Mouse (Mus musculus) lung, postnatal 4 days (tissue): ENCODE results near the gene Nudcd2.
"Not testable (repeated sequence)": the region's sequence is repeated elsewhere in the genome, so short reads cannot be mapped to it uniquely, and the experiment has no call there.

Experiments used
- DNase-seq, 2 experiments: peaks; one replicate each; pipeline ENCODE4 v3.0.0; 2021

Gene Nudcd2

GRCm38 (mm10) chr11:40733339-40734174, at the start of gene Nudcd2, which contains the start of gene Hmmr:
Nudcd2 (plus strand) TSS chr11:40733667.
Hmmr (minus strand) TSS chr11:40733422.
- peak; percentile 94 to 95 for DNase-seq

DNA sequence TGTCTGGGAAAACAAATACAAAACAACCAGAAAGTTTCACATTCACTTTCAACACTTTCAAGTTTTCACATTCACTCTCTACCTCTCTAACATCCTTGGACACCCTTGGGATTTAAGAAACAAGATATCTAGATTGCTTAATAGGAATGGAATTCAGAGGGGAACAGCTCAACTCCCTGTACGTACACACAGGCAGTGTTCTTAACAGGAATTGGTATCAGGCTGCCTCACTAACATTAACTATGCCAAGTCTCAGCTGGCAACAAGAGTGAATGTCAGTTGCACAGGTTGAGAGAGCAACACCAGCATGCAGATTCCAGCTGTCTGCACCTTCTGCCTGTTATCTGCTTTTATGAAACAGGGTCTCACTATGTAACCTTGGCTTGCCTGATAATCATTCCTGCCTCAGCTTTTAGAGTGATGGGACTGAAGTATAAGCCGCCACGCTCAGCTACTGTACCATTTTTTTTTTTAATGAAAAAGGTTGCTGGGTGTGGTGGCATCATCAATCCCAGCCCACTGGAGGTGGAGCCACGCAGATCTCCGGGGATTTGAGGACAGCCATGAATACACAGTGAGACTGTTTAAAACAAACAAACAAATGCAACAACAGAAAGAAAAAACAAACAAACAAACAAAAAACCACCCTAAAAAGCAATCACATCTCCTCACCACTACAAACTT, 42.9 kb upstream of the Nudcd2 start:
- no peak for DNase-seq

- no peak for DNase-seq
These were observed 41.4 kb upstream of the Nudcd2 start for GRCm38 (mm10) chr11:40692101-40692509.

DNA sequence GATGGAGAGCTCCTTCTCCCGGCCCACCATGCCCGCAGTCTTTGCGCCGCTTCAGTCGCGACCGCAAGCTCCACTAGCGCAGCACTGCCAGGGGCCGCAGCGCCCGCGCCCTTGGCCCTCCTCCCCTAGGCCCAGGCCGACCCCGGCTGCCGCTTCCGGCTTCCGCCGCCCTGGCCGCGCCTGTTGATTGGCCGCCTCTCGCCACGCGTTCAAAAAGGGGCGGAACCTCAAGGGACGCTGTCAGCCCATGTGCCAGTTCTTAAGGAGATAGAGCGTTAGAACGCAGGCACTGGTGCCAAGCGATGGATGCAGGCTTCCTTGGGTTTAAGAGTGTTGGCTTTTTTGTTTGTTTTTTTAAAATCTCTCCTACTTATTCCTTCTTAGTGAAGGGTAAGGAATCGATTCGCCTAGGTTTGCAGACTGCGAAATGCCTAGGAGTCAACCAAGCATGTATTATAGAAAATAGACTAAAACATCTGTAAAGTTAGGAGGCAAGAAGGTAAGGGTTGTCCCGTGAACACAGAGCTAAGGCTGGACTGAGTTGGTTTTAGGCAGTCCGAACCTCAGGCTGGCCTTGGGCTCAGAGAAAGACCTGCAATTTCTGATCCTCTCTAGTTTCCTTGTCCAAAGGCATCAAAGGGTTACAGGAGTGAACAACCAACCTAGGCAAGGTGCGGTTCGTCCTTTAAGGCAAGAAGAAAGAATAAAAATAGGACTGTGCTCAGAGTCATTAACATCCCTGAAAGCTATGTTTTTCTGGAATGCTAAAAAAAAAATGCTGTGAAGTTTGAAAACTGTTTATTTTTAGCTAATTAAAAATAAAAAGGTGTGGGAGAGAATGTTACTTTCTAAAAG, 40.7 kb upstream of the Nudcd2 start:
- peak; percentile 96 to 97 for DNase-seq

DNA sequence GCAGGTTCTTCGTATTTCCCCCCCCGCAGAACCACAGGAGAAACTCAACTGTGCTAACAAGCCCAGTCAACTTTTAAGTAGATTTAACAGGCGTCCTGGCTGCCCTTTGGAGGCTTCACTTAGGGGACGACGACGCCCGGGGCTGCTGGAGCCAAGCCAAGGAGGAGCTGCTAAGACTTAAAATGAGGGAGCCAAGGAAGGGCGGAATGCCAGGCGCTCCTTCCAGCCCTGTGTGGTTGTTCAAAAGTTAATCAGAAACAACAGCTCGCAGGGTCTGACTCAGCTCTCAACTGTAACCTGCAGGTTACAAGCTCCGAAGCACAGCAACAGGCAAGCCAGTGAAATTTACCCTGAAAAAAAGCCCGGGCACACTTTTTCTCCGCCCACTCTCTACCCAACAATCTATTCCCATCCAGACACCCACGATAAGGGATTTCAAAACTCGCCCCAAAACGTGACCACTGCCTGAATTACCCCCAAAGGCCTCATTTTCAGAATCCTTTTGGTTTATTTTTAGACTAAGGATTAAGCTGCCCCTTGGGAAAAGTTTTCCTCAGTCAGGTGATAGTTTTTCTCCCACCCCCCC, 40.0 kb upstream of the Nudcd2 start:
- peak; percentile 74 to 82 for DNase-seq

- DNase-seq, result peak; percentile 68 to 70
These were observed 39.0 kb upstream of the Nudcd2 start for GRCm38 (mm10) chr11:40694311-40695087.

- no peak for DNase-seq
These were observed 38.4 kb upstream of the Nudcd2 start, which contains the start of gene Mat2b for GRCm38 (mm10) chr11:40695103-40695502. Mat2b (minus strand) TSS chr11:40695203.

GRCm38 (mm10) chr11:40709899-40710298, 23.6 kb upstream of the Nudcd2 start:
- not testable (repeated sequence) for DNase-seq

DNA sequence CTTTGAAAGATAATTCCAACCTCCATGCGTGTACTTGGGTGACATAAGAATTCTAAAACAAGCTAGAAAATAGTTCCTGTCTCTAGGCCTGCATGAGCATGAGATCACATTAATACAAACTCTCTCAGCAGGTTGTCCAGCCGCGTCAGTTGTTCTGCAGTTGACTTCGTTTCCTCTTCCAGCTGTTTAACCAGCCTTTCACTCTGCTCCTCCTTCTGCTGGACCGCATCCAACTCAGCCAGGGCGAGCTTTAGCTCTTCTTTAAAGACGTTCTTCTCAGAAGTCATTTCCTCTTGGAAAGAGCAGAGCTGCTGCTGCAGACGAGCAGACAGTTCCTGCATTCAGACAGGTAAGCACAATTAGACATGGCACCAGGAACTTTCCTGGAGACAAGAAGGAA, 19.6 kb upstream of the Nudcd2 start:
- peak in 1 of 2 experiments; percentile 22 for DNase-seq

GRCm38 (mm10) chr11:40715524-40715923, 17.9 kb upstream of the Nudcd2 start:
- DNase-seq, result no peak

DNA sequence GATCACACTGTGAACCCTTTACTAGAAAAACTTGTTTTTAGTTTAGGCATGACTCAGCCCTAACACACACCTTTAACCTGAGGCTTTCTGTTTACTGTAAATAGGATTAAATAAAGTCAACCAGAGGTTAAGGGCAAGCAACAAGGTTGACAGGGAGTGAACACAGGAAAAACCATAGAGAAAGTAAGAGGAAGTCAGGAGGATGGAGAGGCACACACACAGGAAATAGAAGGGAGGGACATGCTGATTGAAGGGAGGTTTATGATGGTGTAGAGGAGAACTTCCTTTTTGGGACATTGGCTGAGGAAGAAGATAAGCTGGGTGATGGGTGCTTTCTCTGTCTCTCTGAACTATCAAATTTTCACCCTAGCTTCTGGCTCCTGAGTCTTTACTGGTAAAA, 15.1 kb upstream of the Nudcd2 start:
- DNase-seq, result no peak

GRCm38 (mm10) chr11:40732997-40733338, 499 bp upstream of the Nudcd2 start:
- DNase-seq, result peak in 1 of 2 experiments; percentile 6

GRCm38 (mm10) chr11:40734251-40734752, 835 bp downstream of the Nudcd2 start:
- no peak for DNase-seq

DNA sequence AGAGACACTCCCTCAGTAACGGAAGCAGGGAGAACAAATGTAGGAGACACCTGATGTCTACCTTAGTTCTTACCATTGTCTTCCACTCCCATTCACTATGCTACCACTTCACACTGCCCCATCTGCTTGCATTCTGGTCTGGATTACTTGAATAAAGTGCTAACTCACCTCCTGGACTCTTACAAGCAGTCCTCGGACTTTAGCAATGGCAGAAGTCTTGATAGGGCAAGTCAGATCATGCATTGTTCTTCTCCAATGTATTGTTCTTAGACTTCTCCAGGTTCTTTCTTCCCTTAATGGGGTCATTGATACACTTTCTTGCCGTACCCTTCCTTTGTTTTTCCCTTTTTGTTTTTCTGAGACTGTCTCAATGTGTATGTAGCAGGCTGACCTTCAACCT, 3.9 kb downstream of the Nudcd2 start:
- DNase-seq, result no peak

GRCm38 (mm10) chr11:40741605-40742262, 8.3 kb downstream of the Nudcd2 start:
- no peak for DNase-seq

DNA sequence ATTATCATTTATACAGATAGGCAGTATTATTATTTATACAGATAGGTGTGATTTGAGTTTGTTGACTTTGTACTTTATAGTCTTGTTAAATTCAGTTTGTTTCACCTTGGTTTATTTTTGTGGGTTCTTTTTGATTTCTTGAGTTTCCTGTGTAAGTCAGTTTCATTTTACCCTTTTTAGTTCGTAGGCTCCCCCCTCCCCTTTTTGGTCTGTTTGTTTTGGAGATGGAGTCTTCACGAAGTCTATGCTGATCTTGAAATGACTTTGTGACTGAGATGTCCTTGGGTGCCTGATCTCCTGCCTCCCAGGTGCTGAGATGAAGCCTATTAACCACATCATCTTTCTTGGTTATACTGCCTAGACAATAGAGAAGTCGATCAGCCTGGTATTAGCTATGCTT, 10.9 kb downstream of the Nudcd2 start:
- DNase-seq, result no peak

- DNase-seq, result no peak
These were observed 12.9 kb downstream of the Nudcd2 start for GRCm38 (mm10) chr11:40746361-40746760.

DNA sequence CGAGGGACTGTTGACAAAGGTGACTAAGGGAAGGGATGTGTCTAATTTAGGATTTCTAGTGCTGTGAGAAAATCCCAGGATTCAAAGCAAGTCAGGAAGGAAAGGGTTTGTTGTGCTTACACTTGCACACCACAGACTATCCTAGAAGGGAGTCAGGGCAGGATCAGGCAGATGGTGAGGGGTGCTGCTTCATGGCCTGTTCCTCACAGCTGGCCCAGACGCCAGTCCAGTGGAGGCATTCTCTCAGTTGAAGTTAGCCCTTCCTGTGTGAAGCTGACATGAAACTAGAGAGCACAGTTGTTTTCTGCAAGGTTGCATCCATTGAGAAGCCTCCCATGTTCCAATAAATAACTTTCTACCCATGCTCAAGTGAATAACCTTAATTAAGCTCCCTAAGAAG, 14.2 kb downstream of the Nudcd2 start:
- DNase-seq, result no peak

GRCm38 (mm10) chr11:40753836-40754235, 20.4 kb downstream of the Nudcd2 start:
- no peak for DNase-seq

- DNase-seq, result no peak
These were observed 21.2 kb downstream of the Nudcd2 start for GRCm38 (mm10) chr11:40754664-40755107.

GRCm38 (mm10) chr11:40755109-40755627, 21.7 kb downstream of the Nudcd2 start, which contains the start of gene Ccng1:
Ccng1 (minus strand) TSS chr11:40755311.
- peak; percentile 92 to 95 for DNase-seq
